8 mouse cellular contexts compared by ENCODE assay signal in the genomic region with DNA sequence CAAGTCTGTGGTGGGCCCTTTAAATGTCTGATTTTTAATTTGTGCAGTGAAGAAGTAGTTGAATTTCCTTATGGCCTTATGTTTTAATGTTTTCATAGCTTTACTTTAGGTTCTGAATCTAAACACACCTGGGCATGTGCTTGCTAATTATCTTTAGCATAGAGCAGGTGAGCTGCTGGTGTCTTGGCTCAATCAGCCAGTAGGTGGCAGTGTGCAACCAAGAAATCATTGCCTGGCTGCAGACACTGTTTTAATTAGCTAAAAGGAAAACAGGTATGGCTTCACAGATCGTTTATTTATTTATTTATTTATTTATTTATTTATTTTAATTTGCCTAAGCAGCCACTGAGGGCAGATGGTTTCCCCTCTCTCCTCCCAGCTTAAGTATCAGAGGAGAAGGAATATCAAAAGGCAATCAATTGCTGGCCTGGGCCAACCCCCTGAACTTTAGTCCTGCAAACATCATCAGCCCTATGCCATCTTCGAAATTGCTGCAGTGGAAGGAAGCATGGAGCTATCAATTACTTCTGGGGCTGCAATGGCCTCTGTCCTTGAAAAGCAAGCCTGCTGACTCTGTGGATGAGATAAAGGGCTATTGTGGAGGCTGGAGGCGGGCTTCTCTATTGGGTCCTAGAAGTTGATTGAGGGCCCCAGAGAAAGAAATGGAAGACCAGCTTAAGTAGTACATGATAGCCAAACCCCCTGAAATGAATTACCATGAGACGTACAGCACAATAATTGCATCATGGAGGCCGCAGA.
DNase-seq lines count a peak whose midpoint lies in the region; ATAC-seq lines count a peak whose summit lies in the region.

No protein-coding gene starts in this region.

- no peaks in the 10 kb centered on the region for H3K9me3 ChIP-seq in hindbrain, embryonic 15.5 days

- H3K4me1 ChIP-seq in hindbrain, embryonic 15.5 days (replicated peaks) = peaks cover 9% of the 10 kb centered on the region; the same call in 1 of the 2 replicates

- WGBS in hindbrain, embryonic 15.5 days = 50% methylated on average over 5 of the region's 5 CpGs

- intact Hi-C loops in left cerebral cortex, postnatal 36 days (cut with DNase I) = no loop called here

- no peak overlapping the region for H3K4me3 ChIP-seq in hindbrain, embryonic 15.5 days

- H3K27ac ChIP-seq in hindbrain, embryonic 15.5 days (replicated peaks) = no peak overlapping the region; the same call in 1 of the 2 replicates

- no peaks in the 10 kb centered on the region for H3K36me3 ChIP-seq in hindbrain, embryonic 15.5 days

- H3K4me2 ChIP-seq in hindbrain, embryonic 15.5 days = no peak overlapping the region

- H3K27me3 ChIP-seq in hindbrain, embryonic 15.5 days = no peaks in the 10 kb centered on the region

- H3K9ac ChIP-seq in hindbrain, embryonic 15.5 days = no peak overlapping the region

- peak; percentile 72 for DNase-seq in layer of hippocampus, adult 11-12 months (ENCODE audit: low spot score)
- DNase-seq in layer of hippocampus, adult 9-10 months (ENCODE audit: low spot score) = no peak
- DNase-seq in adipocyte (ENCODE audit: low spot score) = peak; percentile 41
- peak; percentile 74 to 82 for DNase-seq in cerebellum, postnatal 36 days
- DNase-seq in left cerebral cortex, postnatal 36 days (ENCODE audit: low spot score in 2 of 2) = peak; percentile 44 to 51
- DNase-seq in retina, embryonic 14.5 days (ENCODE audit: low spot score) = peak; percentile 79
- no peak for DNase-seq in T-cell, adult 2 months (ENCODE audit: low spot score)

- peak; percentile 52; the same call in 1 of the 2 replicates for ATAC-seq in hindbrain, embryonic 15.5 days (ENCODE audit: low FRiP score, low read depth)

Comparison
In these comparisons a context has a peak if more than half of its experiments do, and no peak if none do; other contexts are left out.
1. DNase-seq: peak in layer of hippocampus, adult 11-12 months (single experiment), adipocyte (single experiment), cerebellum, postnatal 36 days (2 of 2), left cerebral cortex, postnatal 36 days (2 of 2) and retina, embryonic 14.5 days (single experiment); none in layer of hippocampus, adult 9-10 months (single experiment) and T-cell, adult 2 months (single experiment).